Mouse (Mus musculus) left cerebral cortex, adult 18-20 months (tissue): ENCODE measurements around the gene Unc13d. TPM values are rescaled to one million over a fixed set of nuclear protein-coding genes. Genes with fewer than 3 reads are reported as not detected.
"Not testable (repeated sequence)": the region's sequence is repeated elsewhere in the genome, so short reads cannot be mapped to it uniquely, and the experiment has no call there.

Source experiments
- DNase-seq, 2 experiments: peaks; one replicate each; pipeline ENCODE4 v3.0.0; 2021 to 2022; ENCODE audit warnings: low spot score in 2 of 2, mixed read lengths in 1 of 2
- long read RNA-seq, 2 experiments: library from polyadenylated mRNA; stranded (forward); transcript quantifications; one replicate each; pipeline ENCODE4 v2.0.0; 2021
- total RNA-seq, 2 experiments: library from RNA; stranded (reverse); gene quantifications; 2 replicates each; pipeline ENCODE4 v1.2.3; 2021

The Unc13d gene
- 1 to 10 TPM; 1.8 to 2.7 TPM for total RNA-seq
- long read RNA-seq, experiment 1, partial matches to known transcripts = 0 of 4 reads
- long read RNA-seq, experiment 1, other reads (novel, unspliced or antisense) = 4 of 4 reads
- long read RNA-seq, experiment 2 = 0 reads

- no peak for DNase-seq
These were observed at the start of gene Unc13d for GRCm38 (mm10) chr11:116077446-116078204. Unc13d (minus strand) TSS chr11:116077961.

GRCm38 (mm10) chr11:116126261-116126660 is 48.5 kb upstream of the Unc13d start:
- DNase-seq = no peak

- not testable (repeated sequence) for DNase-seq
These were observed 44.0 kb upstream of the Unc13d start for GRCm38 (mm10) chr11:116121731-116122245.

DNA sequence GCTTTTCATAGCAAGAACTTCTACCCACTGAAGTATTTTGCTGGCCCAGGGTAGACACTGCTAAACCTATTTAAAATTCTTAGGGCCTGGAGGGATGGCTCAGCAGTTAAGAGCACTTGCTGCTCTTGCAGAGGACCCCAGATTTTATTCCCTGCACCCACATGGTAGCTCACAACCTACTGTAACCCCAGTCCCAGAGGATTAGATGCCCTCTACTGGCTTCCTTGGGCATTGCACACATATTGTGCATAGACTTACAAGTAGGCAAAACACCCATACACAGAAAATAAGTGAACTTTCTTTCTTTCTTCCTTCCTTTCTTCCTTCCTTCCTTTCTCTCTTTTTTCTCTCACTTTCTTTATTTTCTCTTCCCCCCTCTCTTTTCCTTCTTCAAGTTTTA is 40.1 kb upstream of the Unc13d start:
- no peak for DNase-seq

- no peak for DNase-seq
These were observed 39.5 kb upstream of the Unc13d start for GRCm38 (mm10) chr11:116117241-116117640.

- DNase-seq = no peak
These were observed 33.9 kb upstream of the Unc13d start for GRCm38 (mm10) chr11:116111611-116112203.

DNA sequence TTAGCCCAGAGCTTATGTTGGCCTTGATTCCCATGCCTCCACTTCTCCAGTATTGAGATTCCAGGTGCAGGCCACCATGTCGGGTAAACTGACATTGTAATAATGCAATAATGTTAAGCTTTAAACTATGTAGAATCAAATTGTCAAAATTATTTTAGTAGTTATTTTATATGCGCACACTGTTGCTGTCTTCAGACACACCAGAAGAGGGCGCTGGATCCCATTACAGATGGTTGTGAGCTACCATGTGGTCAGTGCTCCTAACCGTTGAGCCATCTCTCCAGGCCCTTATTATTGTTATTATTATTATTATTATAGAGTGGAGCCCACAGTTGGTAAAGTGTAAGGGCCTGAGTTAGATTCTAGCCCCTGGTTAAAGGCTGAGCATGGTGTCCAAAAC is 33.3 kb upstream of the Unc13d start:
- DNase-seq = no peak

- no peak for DNase-seq
These were observed 32.8 kb upstream of the Unc13d start for GRCm38 (mm10) chr11:116110540-116110939.

- DNase-seq = no peak
These were observed 32.4 kb upstream of the Unc13d start for GRCm38 (mm10) chr11:116110131-116110530.

DNA sequence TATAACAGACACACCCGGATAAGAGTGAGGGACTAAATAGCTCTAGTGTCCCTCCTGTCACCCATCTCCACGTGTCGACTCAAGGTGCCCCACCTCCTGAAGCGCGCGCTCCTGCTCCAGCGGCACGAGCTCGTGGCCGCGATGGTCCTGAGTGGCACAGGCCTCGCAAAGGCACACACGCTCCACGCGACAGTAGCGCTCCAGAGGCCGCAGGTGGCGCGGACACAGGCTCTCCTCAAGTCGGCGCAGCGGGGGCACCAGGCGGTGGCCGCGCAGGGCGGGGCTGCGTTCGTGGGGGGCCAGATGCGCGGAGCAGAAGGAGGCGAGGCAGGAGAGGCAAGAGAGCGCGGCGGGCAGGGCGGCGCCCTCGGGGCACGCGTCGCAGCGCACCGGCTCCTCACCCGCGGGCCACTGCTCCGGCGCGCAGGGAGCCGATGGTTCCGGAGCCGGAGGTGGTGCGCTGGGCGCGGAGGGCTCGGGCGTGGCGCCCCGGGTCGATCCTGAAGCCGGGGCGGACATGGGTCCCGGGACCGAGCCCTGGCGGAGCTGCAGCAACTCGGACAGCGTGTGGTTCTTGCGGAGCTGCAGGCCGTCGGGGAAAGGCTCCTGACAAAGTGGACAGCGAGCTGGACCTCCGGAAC is 31.8 kb upstream of the Unc13d start:
- no peak for DNase-seq

DNA sequence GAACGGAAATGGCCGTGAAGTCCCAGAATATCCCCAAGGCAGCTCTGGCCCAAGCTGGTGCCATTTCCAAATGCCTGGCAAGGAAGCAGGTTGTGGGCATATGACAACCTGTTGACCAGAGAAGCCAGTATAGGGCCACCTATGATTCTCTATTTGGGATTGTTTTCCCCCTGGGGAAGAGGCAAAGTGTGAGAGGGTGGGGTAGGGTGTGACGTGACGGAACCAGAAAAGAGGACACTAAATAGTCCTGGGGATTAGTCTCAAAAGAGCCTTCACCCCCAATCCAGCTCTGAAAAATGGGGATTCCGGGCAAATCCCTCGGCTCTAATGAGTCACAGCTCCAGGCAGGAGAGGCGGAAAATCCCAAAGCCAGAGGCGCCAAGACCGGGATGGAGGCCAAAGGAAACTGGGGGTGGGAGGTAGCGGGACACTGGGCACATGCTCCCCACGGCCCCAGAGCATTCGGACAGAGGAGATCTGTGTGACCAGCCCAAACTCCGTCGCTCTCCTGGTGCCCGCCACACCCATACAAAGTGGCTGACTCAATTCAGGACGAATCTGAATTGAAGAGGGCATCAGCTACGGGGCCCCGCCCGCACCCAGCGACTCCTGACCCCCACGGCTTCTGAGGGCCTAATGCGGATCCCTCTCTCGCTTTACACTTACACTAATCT is 30.8 kb upstream of the Unc13d start:
- DNase-seq = peak in 1 of 2 experiments; percentile 46

DNA sequence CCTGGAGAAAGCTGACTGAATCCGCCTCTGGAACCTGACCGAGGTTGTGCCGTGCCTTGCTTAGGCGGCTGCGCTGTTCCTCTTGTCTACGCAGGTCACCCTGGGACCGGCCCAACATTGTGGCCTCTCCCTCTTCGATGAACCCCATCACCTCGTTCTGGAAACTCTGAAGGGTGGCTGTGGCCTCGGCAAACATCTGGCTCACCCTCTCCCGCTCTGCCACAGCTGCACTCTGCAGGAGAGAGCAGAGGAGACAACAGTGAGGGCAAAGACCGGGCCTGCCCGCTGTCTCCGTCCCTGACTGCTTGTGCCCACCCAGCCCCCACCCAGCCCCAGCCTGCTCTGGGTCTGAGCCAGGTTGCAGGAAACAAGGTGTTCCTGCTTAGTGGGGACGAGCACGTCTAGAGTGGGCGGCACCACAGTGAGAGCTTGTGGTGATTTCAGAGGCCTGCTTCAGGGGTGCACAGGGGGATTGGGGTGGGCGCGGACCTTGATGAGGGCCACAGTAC is 30.1 kb upstream of the Unc13d start:
- DNase-seq = no peak

DNA sequence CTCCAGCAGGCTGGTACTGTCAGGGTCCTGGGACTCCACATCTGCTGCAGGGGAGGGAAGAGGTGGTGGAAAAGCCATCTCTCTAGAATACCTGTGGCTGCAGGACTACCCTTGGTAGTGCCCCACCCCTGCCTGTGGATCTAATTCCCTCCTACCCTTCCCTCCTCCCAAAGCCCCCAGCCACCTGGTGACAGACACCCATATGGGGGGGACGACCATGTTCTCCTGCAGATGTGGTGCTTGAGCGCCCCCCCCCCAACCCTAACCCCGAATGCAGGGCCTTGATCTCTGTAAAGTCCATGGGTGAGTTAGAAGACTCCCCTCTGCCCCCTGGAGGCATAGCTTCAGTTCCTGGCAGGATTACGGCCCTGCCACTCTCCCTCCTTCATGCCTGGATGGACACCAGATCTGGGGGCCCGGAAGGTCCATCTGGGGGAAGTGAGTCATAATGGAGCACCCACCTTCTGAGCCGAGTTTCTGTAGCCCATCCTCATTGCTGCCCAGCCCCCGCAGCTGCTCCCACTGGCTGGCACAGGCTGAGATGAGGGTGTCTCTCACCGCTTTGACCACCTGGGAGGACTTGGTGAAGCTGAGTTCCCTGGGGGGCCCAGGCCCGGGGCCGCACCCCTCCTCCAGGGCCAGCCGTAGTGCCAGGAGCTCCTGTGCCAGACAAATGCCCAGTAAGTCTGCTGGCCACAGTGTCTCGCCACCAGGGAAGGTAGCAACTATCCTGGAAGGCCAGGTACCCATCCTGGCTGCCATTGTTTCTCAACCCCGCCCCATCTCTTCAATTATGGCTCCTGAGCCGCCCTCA is 29.4 kb upstream of the Unc13d start:
- no peak for DNase-seq

DNA sequence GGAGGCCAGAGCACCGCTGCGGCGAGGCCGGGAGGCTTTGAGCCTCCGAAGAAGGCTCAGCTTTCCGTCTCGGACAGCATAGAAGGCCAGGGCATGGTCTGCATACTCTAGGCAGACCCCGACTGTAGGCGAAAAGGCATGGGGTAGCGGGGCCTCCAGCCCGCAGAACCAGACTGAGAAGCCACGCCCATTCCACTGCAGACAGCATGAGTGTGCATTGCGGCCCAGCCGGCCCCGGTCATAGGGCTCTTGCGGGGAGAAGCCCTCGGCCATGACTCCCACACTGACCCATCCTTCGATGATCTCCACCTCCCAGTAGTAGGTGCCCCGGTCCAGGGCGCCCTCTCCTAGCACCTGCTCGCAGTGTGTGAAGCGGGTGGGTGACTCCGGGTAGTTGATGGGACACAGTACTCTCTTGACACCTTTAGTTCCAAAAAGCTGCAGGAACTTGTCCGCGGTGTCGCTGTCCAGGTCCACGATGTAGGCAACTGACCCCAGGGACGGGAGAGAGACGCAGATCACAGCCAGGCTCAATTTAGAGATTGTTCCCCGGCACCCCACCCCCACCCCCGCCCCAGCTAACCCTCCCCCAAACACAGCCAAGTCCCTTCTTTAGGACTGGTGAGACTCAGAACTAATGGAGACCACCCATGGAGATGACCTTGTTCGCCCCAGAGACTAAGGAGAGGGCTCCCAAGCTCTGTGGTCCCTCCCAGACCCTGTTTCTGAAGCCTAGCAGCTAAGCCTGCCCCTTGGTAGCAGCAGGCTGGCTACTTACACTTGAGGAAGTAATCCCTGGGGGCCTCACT is 28.6 kb upstream of the Unc13d start:
- DNase-seq = no peak

GRCm38 (mm10) chr11:116105065-116105464 is 27.3 kb upstream of the Unc13d start:
- DNase-seq = no peak

DNA sequence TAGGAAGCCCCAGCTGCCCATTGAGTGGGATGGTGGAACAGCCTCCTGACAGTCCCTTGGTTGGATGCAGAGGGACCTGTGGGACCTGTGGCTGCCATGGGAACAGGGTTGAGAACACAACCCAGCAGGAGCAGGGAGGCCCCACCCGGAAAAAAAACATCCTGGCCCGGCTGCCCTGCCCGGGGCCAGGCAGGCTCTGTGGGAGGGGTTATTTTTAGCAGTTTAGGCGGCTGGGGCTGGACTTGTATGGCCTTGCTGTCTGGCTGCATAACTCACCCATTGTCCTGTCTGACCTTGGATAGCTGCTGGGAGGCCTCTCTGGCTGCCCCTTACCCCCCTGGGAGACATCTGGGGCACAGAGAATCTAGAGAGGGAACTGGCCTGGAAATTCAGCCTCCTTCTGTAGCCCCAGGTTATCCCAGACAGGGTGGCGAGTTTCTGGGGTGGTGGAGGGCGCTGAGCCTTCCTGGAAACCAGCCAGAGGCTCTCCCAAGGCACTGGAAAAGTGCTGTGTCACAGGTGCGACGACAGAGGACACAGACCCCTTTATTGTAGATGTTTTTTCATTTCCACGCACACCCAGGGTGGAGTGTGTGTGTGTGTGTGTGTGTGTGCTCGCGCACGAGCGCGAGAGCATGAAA is 26.4 kb upstream of the Unc13d start:
- DNase-seq = no peak

- DNase-seq = no peak
These were observed 25.8 kb upstream of the Unc13d start for GRCm38 (mm10) chr11:116103572-116103971.

DNA sequence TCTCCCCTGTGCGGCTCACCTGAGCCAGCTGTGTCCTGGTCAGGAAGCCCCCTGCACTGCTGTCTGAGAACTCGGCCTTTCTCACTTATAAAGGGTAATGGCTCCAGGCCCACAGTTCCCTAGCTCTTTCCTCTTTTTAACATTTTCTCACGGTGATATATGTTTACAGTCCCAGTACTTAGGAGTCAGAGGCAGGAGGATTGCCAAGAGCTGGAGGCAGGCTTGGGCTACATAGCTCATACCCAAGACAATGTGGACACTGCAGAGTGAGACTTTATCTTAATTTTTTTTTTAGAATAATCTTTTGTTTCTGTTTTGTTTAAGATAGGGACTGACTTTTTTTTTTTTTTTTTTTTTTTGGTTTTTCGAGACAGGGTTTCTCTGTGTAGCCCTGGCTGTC is 24.7 kb upstream of the Unc13d start:
- DNase-seq = no peak

DNA sequence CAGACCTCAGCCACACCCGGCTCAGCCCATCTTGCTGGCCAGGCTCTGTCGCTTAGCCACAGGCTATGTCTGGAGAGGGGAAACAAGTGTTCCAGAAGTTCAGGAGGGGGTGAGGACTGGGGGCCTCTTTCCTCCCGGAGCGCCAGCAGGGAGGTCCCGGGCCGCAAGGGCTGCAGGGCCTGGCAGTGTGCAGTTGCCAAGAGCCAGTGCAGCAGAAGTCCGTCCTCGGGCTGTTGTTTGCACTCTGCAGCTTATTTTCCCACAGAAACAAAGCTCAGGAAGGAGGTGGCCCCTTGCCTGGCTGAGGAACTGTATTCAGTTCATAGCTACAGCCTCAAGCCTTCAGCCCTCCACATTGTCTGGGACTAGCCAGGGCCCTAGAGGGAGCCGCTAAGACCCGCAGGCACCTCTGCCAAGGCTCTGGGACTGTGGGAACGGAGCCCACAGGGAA is 24.2 kb upstream of the Unc13d start:
- no peak for DNase-seq
